Mouse (Mus musculus): Measurements from ENCODE around the gene Sdhd. TPM values are rescaled to one million over a fixed set of nuclear protein-coding genes. Genes with fewer than 3 reads are reported as not detected.

Sdhd gene
- 80.5 TPM for polyA plus RNA-seq (2017; shearing (Covaris generic))

DNA sequence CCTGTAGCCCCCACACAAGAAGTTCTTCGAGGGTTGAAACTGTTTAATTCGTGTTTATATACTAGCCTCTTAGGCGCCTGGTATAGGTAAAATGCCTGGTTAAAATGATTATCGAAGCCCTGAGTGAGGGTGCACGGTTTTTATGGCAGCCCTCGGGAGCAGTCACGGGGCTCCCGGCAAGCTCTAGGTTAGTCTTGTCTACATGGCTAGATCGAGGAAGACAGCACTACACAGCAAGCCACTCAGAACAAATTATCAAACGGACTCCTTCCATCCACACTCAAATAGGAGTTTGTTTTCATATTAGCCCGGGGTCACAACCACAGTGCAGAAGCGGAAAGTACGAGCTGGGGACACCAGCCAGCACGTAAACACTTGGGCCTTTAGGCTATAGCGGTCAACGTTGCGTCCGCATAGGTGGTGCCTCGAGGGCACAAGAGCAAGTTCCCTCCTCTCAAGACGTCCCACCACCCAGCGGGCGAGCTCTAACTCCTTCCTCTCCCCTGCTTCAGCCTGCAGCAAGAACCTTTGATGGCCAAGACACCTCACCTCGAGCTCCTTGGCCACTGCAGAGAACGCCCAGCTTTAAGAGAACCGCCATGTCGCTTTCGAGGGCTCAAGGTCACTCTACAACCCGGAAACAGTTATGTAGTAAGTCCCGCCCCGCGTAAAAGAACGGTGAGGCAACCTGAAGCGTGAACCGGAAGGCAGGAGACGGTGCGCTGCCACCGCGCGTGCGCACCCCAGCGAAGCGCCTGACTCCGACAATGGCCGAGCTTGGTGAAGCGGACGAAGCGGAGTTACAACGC, at the start of gene Sdhd, which contains the start of gene Timm8b:
TSS of gene Sdhd (minus strand) at position 624 of the 809 bp plus-strand sequence.
TSS of gene Timm8b (plus strand) at position 722 of the 809 bp plus-strand sequence.

DNA sequence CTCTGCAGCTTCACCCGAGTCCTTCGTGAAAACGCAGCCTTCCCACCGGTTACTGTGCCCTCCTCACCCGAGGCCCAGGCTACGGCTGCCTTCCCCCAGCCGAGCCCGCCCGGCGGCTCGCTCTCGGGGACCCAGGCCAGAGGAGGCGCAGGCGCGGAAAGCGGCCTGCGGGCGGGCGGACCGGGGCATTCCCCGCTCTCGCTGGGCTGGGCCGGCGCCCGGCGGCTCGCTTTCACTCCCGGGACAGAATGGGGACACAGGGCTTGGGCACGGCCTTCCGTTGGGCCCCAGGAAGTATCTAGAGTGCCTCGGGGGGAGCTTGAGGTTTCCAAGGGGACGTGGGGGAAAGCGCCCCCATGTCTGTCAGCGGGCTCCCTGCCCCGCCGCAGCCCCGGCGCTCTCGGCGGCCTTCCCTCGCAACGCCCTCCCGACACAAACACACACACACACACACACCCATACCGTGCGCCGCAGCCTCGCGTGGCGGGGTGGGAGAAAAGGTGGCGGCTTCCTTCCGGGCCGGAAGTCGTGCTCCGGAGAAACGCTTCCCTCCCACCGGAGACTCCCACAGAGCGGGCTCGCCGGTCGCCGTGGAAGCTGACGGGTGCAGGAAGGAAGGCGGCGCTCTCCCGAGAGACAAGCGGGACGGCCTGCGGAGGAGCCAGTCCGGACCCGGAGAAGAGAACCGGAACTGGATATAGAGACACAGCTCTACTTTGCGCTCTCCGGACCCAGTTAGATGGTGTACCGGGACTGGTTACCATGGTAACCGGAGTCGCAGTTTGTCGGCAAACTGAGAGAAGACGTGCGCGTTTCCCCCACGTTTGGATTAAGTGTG, 13.4 kb upstream of the Sdhd start, which contains the start of the genes Pih1d2 and Nkapd1:
TSS of gene Pih1d2 (plus strand) at position 556 of the 838 bp plus-strand sequence.
TSS of gene Nkapd1 (minus strand) at position 699 of the 838 bp plus-strand sequence.

DNA sequence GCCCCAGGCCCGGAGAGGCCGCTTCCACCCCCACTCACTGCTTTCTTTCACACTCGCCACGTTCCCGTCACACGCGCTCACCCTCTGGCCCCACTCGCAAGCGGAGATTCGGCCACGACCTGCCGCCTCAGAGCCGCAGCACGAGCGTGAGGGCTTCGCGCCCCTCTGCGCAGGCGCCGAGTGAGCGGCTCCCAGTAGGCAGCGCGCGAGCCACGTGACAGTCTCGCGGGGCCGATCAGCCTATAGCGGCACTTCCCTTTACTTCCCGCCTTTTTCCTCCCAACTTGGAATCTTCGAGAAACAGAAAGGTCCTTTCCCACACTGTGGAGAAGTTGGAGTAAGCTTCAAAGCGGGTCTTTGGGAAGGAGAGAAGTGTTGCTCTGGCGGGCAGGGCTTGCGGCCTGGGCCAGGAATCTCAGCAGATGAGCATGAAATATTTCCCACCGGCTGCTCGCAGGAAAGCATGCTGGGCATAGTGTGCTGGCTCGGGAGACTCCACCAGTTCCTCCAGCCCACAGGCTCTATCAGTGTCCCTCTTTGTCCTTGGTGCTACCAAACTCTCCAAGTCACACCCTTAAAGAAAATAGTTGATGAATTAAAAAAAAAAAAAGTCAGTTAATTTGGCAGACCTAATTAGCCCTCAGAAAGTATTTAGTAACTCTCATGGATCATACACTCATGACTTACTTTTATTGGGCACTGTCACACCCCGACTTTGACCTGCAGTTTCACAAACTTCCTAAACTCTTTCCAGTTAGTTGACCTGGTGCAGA, 42.3 kb downstream of the Sdhd start, which contains the start of gene Tex12:
TSS of gene Tex12 (minus strand) at position 181 of the 773 bp plus-strand sequence.

DNA sequence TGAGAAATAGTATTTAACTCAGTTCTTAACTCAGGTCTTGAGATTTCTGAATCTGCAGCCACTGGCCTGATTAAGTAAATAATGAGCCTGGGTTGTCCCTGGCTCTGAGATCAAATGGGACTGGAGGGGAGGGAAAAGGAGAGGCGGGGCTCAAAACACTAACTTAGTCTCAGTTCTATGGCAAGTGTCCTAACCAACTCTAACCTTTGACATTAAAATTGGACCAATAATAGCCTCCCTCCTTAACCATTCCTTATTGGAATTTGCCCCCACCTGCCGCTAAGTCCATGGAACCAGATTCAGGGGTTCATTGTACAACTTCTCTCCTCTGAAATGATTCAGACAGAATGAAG, 48.5 kb downstream of the Sdhd start, which contains the start of gene Bco2:
TSS of gene Bco2 (minus strand) at position 88 of the 353 bp plus-strand sequence.

DNA sequence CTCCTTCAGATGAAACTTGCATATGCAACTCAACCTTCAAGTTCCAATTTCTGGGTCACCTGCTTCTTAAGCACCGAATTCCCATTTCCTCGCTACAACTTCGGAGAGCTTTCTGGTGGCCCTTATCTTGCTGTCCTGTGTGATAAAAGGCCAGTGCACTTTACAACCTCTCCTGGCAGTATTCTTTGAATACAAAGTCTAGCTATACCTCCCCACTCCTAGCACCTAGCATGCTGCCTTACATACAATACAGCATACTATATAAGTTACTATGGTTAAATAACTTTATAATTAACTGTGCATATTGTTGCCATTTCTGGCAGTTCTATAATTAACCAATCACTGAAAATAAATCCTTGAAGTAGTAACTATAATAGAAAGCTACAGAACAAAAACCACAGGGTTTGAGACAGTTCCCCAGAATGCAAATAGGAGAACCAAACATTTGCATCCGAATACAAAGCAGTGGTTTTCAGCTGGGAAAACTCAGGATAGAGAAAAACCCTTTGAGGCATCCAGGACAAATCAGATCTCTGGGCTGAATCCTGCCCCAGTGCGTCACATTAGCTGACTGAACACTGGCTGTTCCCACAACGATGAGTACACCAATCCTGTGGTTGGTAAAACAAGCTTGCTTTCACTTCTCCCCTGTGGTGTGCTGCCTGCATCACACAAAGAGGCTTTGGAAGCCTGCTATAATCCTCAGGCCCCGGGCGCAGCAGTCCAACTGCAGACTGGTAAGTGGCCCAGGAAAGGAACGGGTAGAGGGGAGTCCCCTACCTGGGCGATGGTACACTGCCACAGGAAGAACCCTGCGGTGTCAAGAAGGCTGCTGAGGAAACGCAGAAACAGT, 49.1 kb downstream of the Sdhd start, which contains the start of gene Il18:
TSS of gene Il18 (plus strand) at position 587 of the 853 bp plus-strand sequence.

Other genes with a start within 250 kb of the Sdhd start
- gene Plet1, start 109.3 kb downstream of the Sdhd start, polyA plus RNA-seq (2017; shearing (Covaris generic)) = not detected
- 52.5 TPM for gene Pts, start 75.1 kb downstream of the Sdhd start, polyA plus RNA-seq (2017; shearing (Covaris generic))
- gene Il18, start 49.0 kb downstream of the Sdhd start, polyA plus RNA-seq (2017; shearing (Covaris generic)) = 3.7 TPM
- gene Bco2, start 48.6 kb downstream of the Sdhd start, polyA plus RNA-seq (2017; shearing (Covaris generic)) = 0.17 TPM
- gene Tex12, start 42.5 kb downstream of the Sdhd start, polyA plus RNA-seq (2017; shearing (Covaris generic)) = not detected
- 54.4 TPM for gene Timm8b, start 98 bp upstream of the Sdhd start, polyA plus RNA-seq (2017; shearing (Covaris generic))
- gene Pih1d2, start 13.5 kb upstream of the Sdhd start, polyA plus RNA-seq (2017; shearing (Covaris generic)) = not detected
- 23.9 TPM for gene Nkapd1, start 13.7 kb upstream of the Sdhd start, polyA plus RNA-seq (2017; shearing (Covaris generic))
- gene Dlat, start 56.0 kb upstream of the Sdhd start, polyA plus RNA-seq (2017; shearing (Covaris generic)) = 33.5 TPM
- not detected for gene Dixdc1, start 135.7 kb upstream of the Sdhd start, polyA plus RNA-seq (2017; shearing (Covaris generic))
- gene 2310030G06Rik, start 142.7 kb upstream of the Sdhd start, polyA plus RNA-seq (2017; shearing (Covaris generic)) = not detected
- not detected for gene Cryab, start 147.5 kb upstream of the Sdhd start, polyA plus RNA-seq (2017; shearing (Covaris generic))
- gene Hspb2, start 148.5 kb upstream of the Sdhd start, polyA plus RNA-seq (2017; shearing (Covaris generic)) = not detected
- gene Fdxacb1, start 164.4 kb upstream of the Sdhd start, polyA plus RNA-seq (2017; shearing (Covaris generic)) = 9.1 TPM
- gene Alg9, start 171.2 kb upstream of the Sdhd start, polyA plus RNA-seq (2017; shearing (Covaris generic)) = 19.0 TPM
- gene 1110032A03Rik, start 171.7 kb upstream of the Sdhd start, polyA plus RNA-seq (2017; shearing (Covaris generic)) = 10.6 TPM
- gene Ppp2r1b, start 241.5 kb upstream of the Sdhd start, polyA plus RNA-seq (2017; shearing (Covaris generic)) = 51.8 TPM

Measured in effector memory CD4-positive, alpha-beta T cell, adult 5 months (primary cell).